ENCODE assay signal across 17 mouse cellular contexts in genomic region chr17:74780627-74781026, GRCm38 (mm10).
"Had no signal": no experiment of that assay in that cellular context is flagged by ENCODE, and none has a peak within 500 bp of the region (broad histone marks: within the 10 kb centered on the region; RNA-seq: fewer than 3 reads in every experiment).

No protein-coding gene starts in this region.

- H3K27ac ChIP-seq: limb, embryonic 10.5 days; limb, embryonic 13.5 days; liver, embryonic 12.5 days; liver, embryonic 15.5 days; lung, embryonic 15.5 days; midbrain, embryonic 10.5 days; midbrain, embryonic 13.5 days had no signal

- H3K4me2 ChIP-seq: limb, embryonic 13.5 days; liver, embryonic 12.5 days; liver, embryonic 15.5 days; lung, embryonic 15.5 days; midbrain, embryonic 13.5 days had no signal

- DNase-seq: kidney, adult 18-20 months; kidney, adult 9 months; kidney, postnatal 4 days; liver; lung, adult 18-20 months; lung, postnatal 10 days; lung, postnatal 36 days; thymus, adult 18-20 months; thymus, postnatal 36 days had no signal

- H3K4me1 ChIP-seq: limb, embryonic 13.5 days; liver, embryonic 12.5 days; liver, embryonic 15.5 days; lung, embryonic 15.5 days; midbrain, embryonic 10.5 days; midbrain, embryonic 13.5 days had no signal

- H3K9ac ChIP-seq: limb, embryonic 13.5 days; liver, embryonic 12.5 days; liver, embryonic 15.5 days; lung, embryonic 15.5 days; midbrain, embryonic 13.5 days had no signal

- H3K4me3 ChIP-seq: limb, embryonic 10.5 days; limb, embryonic 13.5 days; liver, embryonic 12.5 days; liver, embryonic 15.5 days; lung, embryonic 15.5 days; megakaryocyte, embryonic 14.5 days; midbrain, embryonic 10.5 days; midbrain, embryonic 13.5 days had no signal

- H3K27me3 ChIP-seq: limb, embryonic 13.5 days; liver, embryonic 12.5 days; liver, embryonic 15.5 days; lung, embryonic 15.5 days; megakaryocyte, embryonic 14.5 days; midbrain, embryonic 13.5 days had no signal

- H3K9me3 ChIP-seq: limb, embryonic 10.5 days; limb, embryonic 13.5 days; liver, embryonic 12.5 days; liver, embryonic 15.5 days; lung, embryonic 15.5 days; megakaryocyte, embryonic 14.5 days; midbrain, embryonic 10.5 days; midbrain, embryonic 13.5 days had no signal

- H3K36me3 ChIP-seq: limb, embryonic 13.5 days; liver, embryonic 15.5 days; lung, embryonic 15.5 days; midbrain, embryonic 13.5 days had no signal

- ATAC-seq: liver, embryonic 12.5 days; midbrain, embryonic 13.5 days had no signal
